Mouse (Mus musculus): Measurements from ENCODE around the gene Iqcd. TPM values are rescaled to one million over a fixed set of nuclear protein-coding genes. Genes with fewer than 3 reads are reported as not detected.

The Iqcd gene
- polyA plus RNA-seq, 1 experiment, result 0.91 TPM

GRCm38 (mm10) chr5:120563914-120564311 lies 24.9 kb upstream of the Iqcd start:
- peak overlapping the region; percentile 48 for H3K4me2 ChIP-seq (ENCODE audit: low read depth)

GRCm38 (mm10) chr5:120565171-120565905 lies 23.5 kb upstream of the Iqcd start:
- H3K4me3 ChIP-seq, result no peak overlapping the region
- no peak for TF ChIP-seq MYOG (IDR thresholded peaks at IDR 0.05; ENCODE audit: control insufficient read depth in 1 of 3, insufficient read depth in 1 of 3, insufficient read length in 2 of 3, low read depth in 2 of 3)
- no peak for TF ChIP-seq MAX (IDR thresholded peaks at IDR 0.05; ENCODE audit: low read depth)
- no peak for TF ChIP-seq POLR2AphosphoS2 (IDR thresholded peaks at IDR 0.05; ENCODE audit: insufficient read length, low read depth)
- TF ChIP-seq USF1 (IDR thresholded peaks at IDR 0.05; ENCODE audit: low read depth), result no peak
- peaks cover 59% of the 10 kb centered on the region for H3K79me2 ChIP-seq (ENCODE audit: control insufficient read depth, insufficient read depth)
- H3K4me2 ChIP-seq (ENCODE audit: low read depth), result peak overlapping the region; percentile 97
- H3K36me3 ChIP-seq (ENCODE audit: control insufficient read depth, insufficient read depth), result peaks cover 4% of the 10 kb centered on the region
- H3K27me3 ChIP-seq (ENCODE audit: control insufficient read depth, insufficient read depth, insufficient read length), result no peaks in the 10 kb centered on the region
- H3ac ChIP-seq (ENCODE audit: control insufficient read depth, insufficient read length), result no peak overlapping the region

More at GRCm38 (mm10) chr5:120563914-120564311, 24.9 kb upstream of the Iqcd start:
- no peaks in the 10 kb centered on the region for H3K27me3 ChIP-seq (ENCODE audit: control insufficient read depth, insufficient read depth, insufficient read length)
- no peak overlapping the region for H3ac ChIP-seq (ENCODE audit: control insufficient read depth, insufficient read length)
- peaks cover 55% of the 10 kb centered on the region for H3K79me2 ChIP-seq (ENCODE audit: control insufficient read depth, insufficient read depth)
- no peaks in the 10 kb centered on the region for H3K36me3 ChIP-seq (ENCODE audit: control insufficient read depth, insufficient read depth)
- no peak overlapping the region for H3K4me3 ChIP-seq
- TF ChIP-seq E2F4 (IDR thresholded peaks at IDR 0.05; ENCODE audit: insufficient read depth) (no peak), SRF (IDR thresholded peaks at IDR 0.05; ENCODE audit: control insufficient read depth, insufficient read length, low read depth) (no peak), MYOD1 (IDR thresholded peaks at IDR 0.05; ENCODE audit: control insufficient read depth in 1 of 3, insufficient read length in 2 of 3, low read depth in 2 of 3) (no peak), USF1 (IDR thresholded peaks at IDR 0.05; ENCODE audit: low read depth) (no peak), TCF3 (IDR thresholded peaks at IDR 0.05; ENCODE audit: insufficient read length, low read depth) (no peak), MAX (IDR thresholded peaks at IDR 0.05; ENCODE audit: low read depth) (no peak), MYOG (IDR thresholded peaks at IDR 0.05; ENCODE audit: control insufficient read depth in 1 of 3, insufficient read depth in 1 of 3, insufficient read length in 2 of 3, low read depth in 2 of 3) (no peak), CEBPB (IDR thresholded peaks at IDR 0.05; ENCODE audit: insufficient read depth, poor library complexity, severe bottlenecking) (no peak), POLR2AphosphoS2 (IDR thresholded peaks at IDR 0.05; ENCODE audit: insufficient read length, low read depth) (no peak), REST (IDR thresholded peaks at IDR 0.05; ENCODE audit: insufficient read depth, insufficient read length) (no peak), TCF12 (IDR thresholded peaks at IDR 0.05; ENCODE audit: insufficient read depth, poor library complexity, severe bottlenecking) (no peak), POLR2A (IDR thresholded peaks at IDR 0.05; ENCODE audit: insufficient read length, low read depth) (no peak)

- H3K36me3 ChIP-seq (ENCODE audit: control insufficient read depth, insufficient read depth), result peaks cover 4% of the 10 kb centered on the region
- H3K79me2 ChIP-seq (ENCODE audit: control insufficient read depth, insufficient read depth), result peaks cover 66% of the 10 kb centered on the region
- TF ChIP-seq USF1 (IDR thresholded peaks at IDR 0.05; ENCODE audit: low read depth) (no peak), MYOD1 (IDR thresholded peaks at IDR 0.05; ENCODE audit: control insufficient read depth in 1 of 3, insufficient read length in 2 of 3, low read depth in 2 of 3) (peak in 1 of 3 experiments; percentile 9)
- peak overlapping the region; percentile 97 for H3K4me2 ChIP-seq (ENCODE audit: low read depth)
- H3ac ChIP-seq (ENCODE audit: control insufficient read depth, insufficient read length), result no peak overlapping the region
- H3K4me3 ChIP-seq, result no peak overlapping the region
- H3K27me3 ChIP-seq (ENCODE audit: control insufficient read depth, insufficient read depth, insufficient read length), result no peaks in the 10 kb centered on the region
These were observed 22.7 kb upstream of the Iqcd start for GRCm38 (mm10) chr5:120566101-120566500.

- peak overlapping the region; percentile 97 for H3K4me2 ChIP-seq (ENCODE audit: low read depth)
- H3K36me3 ChIP-seq (ENCODE audit: control insufficient read depth, insufficient read depth), result peaks cover 4% of the 10 kb centered on the region
- TF ChIP-seq REST (IDR thresholded peaks at IDR 0.05; ENCODE audit: insufficient read depth, insufficient read length), result no peak
- TF ChIP-seq USF1 (IDR thresholded peaks at IDR 0.05; ENCODE audit: low read depth), result no peak
- no peak for TF ChIP-seq CEBPB (IDR thresholded peaks at IDR 0.05; ENCODE audit: insufficient read depth, poor library complexity, severe bottlenecking)
- peak; percentile 29 to 80 (median 64) for TF ChIP-seq MYOD1 (IDR thresholded peaks at IDR 0.05; ENCODE audit: control insufficient read depth in 1 of 3, insufficient read length in 2 of 3, low read depth in 2 of 3)
- TF ChIP-seq MYOG (IDR thresholded peaks at IDR 0.05; ENCODE audit: control insufficient read depth in 1 of 3, insufficient read depth in 1 of 3, insufficient read length in 2 of 3, low read depth in 2 of 3), result peak in 1 of 3 experiments; percentile 82
- H3ac ChIP-seq (ENCODE audit: control insufficient read depth, insufficient read length), result peak overlapping the region; percentile 3
- no peaks in the 10 kb centered on the region for H3K27me3 ChIP-seq (ENCODE audit: control insufficient read depth, insufficient read depth, insufficient read length)
- H3K4me3 ChIP-seq, result no peak overlapping the region
- peaks cover 63% of the 10 kb centered on the region for H3K79me2 ChIP-seq (ENCODE audit: control insufficient read depth, insufficient read depth)
These were observed 22.0 kb upstream of the Iqcd start for GRCm38 (mm10) chr5:120566681-120567252.

GRCm38 (mm10) chr5:120567253-120567701 lies 21.5 kb upstream of the Iqcd start:
- H3K4me2 ChIP-seq (ENCODE audit: low read depth), result peak overlapping the region; percentile 97
- TF ChIP-seq MAX (IDR thresholded peaks at IDR 0.05; ENCODE audit: low read depth) (peak; percentile 22), POLR2A (IDR thresholded peaks at IDR 0.05; ENCODE audit: insufficient read length, low read depth) (peak; percentile 86), USF1 (IDR thresholded peaks at IDR 0.05; ENCODE audit: low read depth) (no peak), E2F4 (IDR thresholded peaks at IDR 0.05; ENCODE audit: insufficient read depth) (no peak), CEBPB (IDR thresholded peaks at IDR 0.05; ENCODE audit: insufficient read depth, poor library complexity, severe bottlenecking) (no peak), REST (IDR thresholded peaks at IDR 0.05; ENCODE audit: insufficient read depth, insufficient read length) (no peak), TCF12 (IDR thresholded peaks at IDR 0.05; ENCODE audit: insufficient read depth, poor library complexity, severe bottlenecking) (peak; percentile 73), MYOG (IDR thresholded peaks at IDR 0.05; ENCODE audit: control insufficient read depth in 1 of 3, insufficient read depth in 1 of 3, insufficient read length in 2 of 3, low read depth in 2 of 3) (peak; percentile 82 to 98 (median 96)), MYOD1 (IDR thresholded peaks at IDR 0.05; ENCODE audit: control insufficient read depth in 1 of 3, insufficient read length in 2 of 3, low read depth in 2 of 3) (peak; percentile 9 to 96 (median 94)), SRF (IDR thresholded peaks at IDR 0.05; ENCODE audit: control insufficient read depth, insufficient read length, low read depth) (no peak), POLR2AphosphoS2 (IDR thresholded peaks at IDR 0.05; ENCODE audit: insufficient read length, low read depth) (peak; percentile 78), TCF3 (IDR thresholded peaks at IDR 0.05; ENCODE audit: insufficient read length, low read depth) (peak; percentile 69)
- H3K4me3 ChIP-seq, result no peak overlapping the region
- H3K36me3 ChIP-seq (ENCODE audit: control insufficient read depth, insufficient read depth), result peaks cover 4% of the 10 kb centered on the region
- peak overlapping the region; percentile 3 for H3ac ChIP-seq (ENCODE audit: control insufficient read depth, insufficient read length)
- no peaks in the 10 kb centered on the region for H3K27me3 ChIP-seq (ENCODE audit: control insufficient read depth, insufficient read depth, insufficient read length)
- H3K79me2 ChIP-seq (ENCODE audit: control insufficient read depth, insufficient read depth), result peaks cover 63% of the 10 kb centered on the region
